Mouse (Mus musculus): ENCODE results near the gene Znrf4. TPM values are rescaled to one million over a fixed set of nuclear protein-coding genes. Genes with fewer than 3 reads are reported as not detected.

The Znrf4 gene
- total and polyA plus RNA-seq, 2 experiments = not detected

- no peaks in the 10 kb centered on the region for H3K36me3 ChIP-seq (ENCODE audit: control insufficient read depth, insufficient read depth, low read length)
- H3K27ac ChIP-seq (replicated peaks; ENCODE audit: insufficient read depth, low read depth, low read length) = no peak overlapping the region
- no peak overlapping the region; the same call in 1 of the 2 replicates for H3K4me3 ChIP-seq (ENCODE audit: insufficient read depth, low read depth, low read length)
- no peaks in the 10 kb centered on the region for H3K79me2 ChIP-seq (ENCODE audit: control insufficient read depth, insufficient read depth, low read length)
- WGBS = 73% methylated on average over 5 of the region's 5 CpGs
- DNase-seq (ENCODE audit: extremely low read depth, low read depth, low spot score) = peak; percentile 51
- no peaks in the 10 kb centered on the region for H3K27me3 ChIP-seq (ENCODE audit: control insufficient read depth, insufficient read depth, low read length)
- TF ChIP-seq POLR2A (IDR thresholded peaks at IDR 0.05; ENCODE audit: extremely low read depth, insufficient read depth, low read length) (no peak), CTCF (IDR thresholded peaks at IDR 0.05; ENCODE audit: low read depth, low read length) (peak; percentile 100)
- H3K4me1 ChIP-seq (ENCODE audit: control insufficient read depth, insufficient read depth, low read length) = no peaks in the 10 kb centered on the region
- H3K9ac ChIP-seq (ENCODE audit: low read depth, low read length) = no peak overlapping the region
These were observed 40.6 kb upstream of the Znrf4 start for GRCm38 (mm10) chr17:56552781-56553363.

GRCm38 (mm10) chr17:56551841-56552581 lies 39.8 kb upstream of the Znrf4 start:
- H3K4me1 ChIP-seq (ENCODE audit: control insufficient read depth, insufficient read depth, low read length) = no peaks in the 10 kb centered on the region

DNA sequence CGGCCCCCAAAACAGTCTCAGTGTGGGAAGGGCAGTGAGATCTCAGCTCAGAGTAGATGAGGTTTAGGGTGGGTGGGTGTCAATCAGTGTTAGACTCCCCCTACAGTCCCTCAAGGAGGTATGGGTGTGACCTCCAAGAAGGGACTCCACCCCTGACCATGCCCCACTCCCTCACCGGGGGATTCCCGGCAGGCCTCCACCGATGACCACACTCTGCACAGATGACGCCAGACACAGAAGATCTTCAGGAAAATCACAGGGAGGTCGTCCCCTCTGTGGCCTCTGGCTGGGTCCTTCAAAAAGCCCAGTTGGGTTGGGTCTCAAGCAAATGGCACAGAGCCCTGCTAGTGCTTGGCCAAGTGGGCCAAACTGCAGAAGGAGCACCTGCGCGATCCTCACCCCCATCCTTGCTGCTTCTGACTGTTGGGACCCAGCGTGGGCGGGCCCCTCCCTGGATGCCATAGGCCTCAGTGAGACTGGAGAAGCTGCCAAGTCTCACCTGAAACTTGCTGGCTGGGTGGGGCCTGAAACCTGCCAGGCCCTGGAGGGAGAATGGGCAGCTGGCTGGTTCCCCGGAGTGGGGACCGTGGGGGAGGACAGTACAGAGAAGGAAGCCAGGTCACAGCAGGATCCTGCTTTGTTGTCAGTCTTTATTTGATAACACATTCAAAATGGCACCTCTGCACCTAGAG lies 38.7 kb upstream of the Znrf4 start:
- Histone ChIP-seq H3K79me2 (ENCODE audit: control insufficient read depth, insufficient read depth, low read length) (no peaks in the 10 kb centered on the region), H3K36me3 (ENCODE audit: control insufficient read depth, insufficient read depth, low read length) (no peaks in the 10 kb centered on the region), H3K4me3 (ENCODE audit: insufficient read depth, low read depth, low read length) (no peak overlapping the region), H3K9ac (ENCODE audit: low read depth, low read length) (no peak overlapping the region), H3K4me1 (ENCODE audit: control insufficient read depth, insufficient read depth, low read length) (no peaks in the 10 kb centered on the region), H3K27ac (replicated peaks; ENCODE audit: insufficient read depth, low read depth, low read length) (no peak overlapping the region), H3K27me3 (ENCODE audit: control insufficient read depth, insufficient read depth, low read length) (no peaks in the 10 kb centered on the region)
- WGBS = 79% methylated on average over 12 of the region's 12 CpGs
- TF ChIP-seq POLR2A (IDR thresholded peaks at IDR 0.05; ENCODE audit: extremely low read depth, insufficient read depth, low read length) = no peak
- TF ChIP-seq CTCF (IDR thresholded peaks at IDR 0.05; ENCODE audit: low read depth, low read length) = no peak
- no peak for DNase-seq (ENCODE audit: extremely low read depth, low read depth, low spot score)

More at GRCm38 (mm10) chr17:56551841-56552581, 39.8 kb upstream of the Znrf4 start:
- DNase-seq (ENCODE audit: extremely low read depth, low read depth, low spot score) = no peak
- Histone ChIP-seq H3K36me3 (ENCODE audit: control insufficient read depth, insufficient read depth, low read length) (no peaks in the 10 kb centered on the region), H3K27ac (replicated peaks; ENCODE audit: insufficient read depth, low read depth, low read length) (no peak overlapping the region), H3K27me3 (ENCODE audit: control insufficient read depth, insufficient read depth, low read length) (no peaks in the 10 kb centered on the region), H3K79me2 (ENCODE audit: control insufficient read depth, insufficient read depth, low read length) (no peaks in the 10 kb centered on the region), H3K9ac (ENCODE audit: low read depth, low read length) (no peak overlapping the region), H3K4me3 (ENCODE audit: insufficient read depth, low read depth, low read length) (no peak overlapping the region)
- TF ChIP-seq CTCF (IDR thresholded peaks at IDR 0.05; ENCODE audit: low read depth, low read length) (no peak), POLR2A (IDR thresholded peaks at IDR 0.05; ENCODE audit: extremely low read depth, insufficient read depth, low read length) (no peak)
- WGBS = 92% methylated on average over 6 of the region's 6 CpGs

- Histone ChIP-seq H3K4me3 (ENCODE audit: insufficient read depth, low read depth, low read length) (no peak overlapping the region), H3K79me2 (ENCODE audit: control insufficient read depth, insufficient read depth, low read length) (no peaks in the 10 kb centered on the region), H3K27ac (replicated peaks; ENCODE audit: insufficient read depth, low read depth, low read length) (no peak overlapping the region), H3K36me3 (ENCODE audit: control insufficient read depth, insufficient read depth, low read length) (no peaks in the 10 kb centered on the region), H3K4me1 (ENCODE audit: control insufficient read depth, insufficient read depth, low read length) (no peaks in the 10 kb centered on the region), H3K9ac (ENCODE audit: low read depth, low read length) (no peak overlapping the region), H3K27me3 (ENCODE audit: control insufficient read depth, insufficient read depth, low read length) (no peaks in the 10 kb centered on the region)
- no peak for TF ChIP-seq CTCF (IDR thresholded peaks at IDR 0.05; ENCODE audit: low read depth, low read length)
- no peak for TF ChIP-seq POLR2A (IDR thresholded peaks at IDR 0.05; ENCODE audit: extremely low read depth, insufficient read depth, low read length)
- WGBS = 81% methylated on average over 4 of the region's 4 CpGs
- DNase-seq (ENCODE audit: extremely low read depth, low read depth, low spot score) = no peak
These were observed 36.4 kb upstream of the Znrf4 start for GRCm38 (mm10) chr17:56548605-56549105.

DNA sequence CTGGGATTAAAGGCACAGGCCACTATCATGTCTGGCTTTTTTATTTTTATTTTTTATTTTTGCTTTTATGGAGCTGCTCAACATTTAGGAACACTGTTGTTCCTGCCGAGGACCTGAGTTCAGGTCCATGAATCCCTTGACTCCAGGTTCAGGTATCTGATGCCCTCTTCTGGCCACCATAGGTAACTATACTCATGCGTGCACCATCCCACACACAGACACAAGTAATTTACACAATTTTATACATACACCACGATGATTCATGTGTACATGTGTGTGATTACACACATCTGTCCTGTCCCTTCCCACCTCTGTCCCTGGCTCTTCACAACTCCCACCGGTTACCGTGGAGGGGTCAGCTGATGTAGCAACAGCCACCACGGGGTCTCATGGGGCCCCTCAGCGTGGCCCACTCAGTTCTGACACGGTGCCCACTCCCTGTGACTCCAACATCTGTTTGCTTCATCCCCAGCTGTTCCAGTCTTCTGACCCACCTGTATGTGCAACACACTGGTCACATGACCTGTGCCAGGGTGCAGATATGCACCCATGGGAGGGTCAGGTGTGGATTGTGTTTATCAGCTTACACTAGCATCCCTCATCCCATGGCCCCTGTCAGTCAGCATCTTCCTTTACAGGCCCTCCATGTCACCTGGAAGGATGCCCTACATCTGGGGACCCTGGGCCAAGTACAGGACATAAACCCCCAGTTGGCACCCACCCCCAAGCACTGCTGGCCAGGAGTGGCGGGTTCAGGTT lies 35.8 kb upstream of the Znrf4 start:
- Histone ChIP-seq H3K27ac (replicated peaks; ENCODE audit: insufficient read depth, low read depth, low read length) (no peak overlapping the region), H3K79me2 (ENCODE audit: control insufficient read depth, insufficient read depth, low read length) (no peaks in the 10 kb centered on the region), H3K36me3 (ENCODE audit: control insufficient read depth, insufficient read depth, low read length) (no peaks in the 10 kb centered on the region), H3K27me3 (ENCODE audit: control insufficient read depth, insufficient read depth, low read length) (no peaks in the 10 kb centered on the region), H3K9ac (ENCODE audit: low read depth, low read length) (no peak overlapping the region), H3K4me1 (ENCODE audit: control insufficient read depth, insufficient read depth, low read length) (no peaks in the 10 kb centered on the region), H3K4me3 (ENCODE audit: insufficient read depth, low read depth, low read length) (no peak overlapping the region)
- no peak for TF ChIP-seq POLR2A (IDR thresholded peaks at IDR 0.05; ENCODE audit: extremely low read depth, insufficient read depth, low read length)
- no peak for TF ChIP-seq CTCF (IDR thresholded peaks at IDR 0.05; ENCODE audit: low read depth, low read length)
- DNase-seq (ENCODE audit: extremely low read depth, low read depth, low spot score) = no peak
- 72% methylated on average over 9 of the region's 9 CpGs for WGBS
